Mouse (Mus musculus) hindbrain, embryonic 13.5 days (tissue): ENCODE measurements around the gene Adk. TPM values are rescaled to one million over a fixed set of nuclear protein-coding genes. Genes with fewer than 3 reads are reported as not detected.

Source experiments
- ATAC-seq: fragments of 200-750 bp; cut with Nextera tagmentation; 2 replicates; pipeline ENCODE4 v1.8.0; 2017; ENCODE audit warnings: moderate TSS enrichment; ENCODE audit not compliant: low FRiP score
- H3K27ac ChIP-seq: fragments of 300-500 bp; sonication (generic); 2 replicates; pipeline ENCODE4 v1.5.1; 2015; ENCODE audit warnings: inconsistent platforms, mild to moderate bottlenecking, moderate library complexity
- H3K27me3 ChIP-seq: fragments of 300-500 bp; sonication (generic); 2 replicates; pipeline ENCODE4 v1.6.1; 2015; ENCODE audit warnings: mild to moderate bottlenecking, inconsistent platforms
- H3K36me3 ChIP-seq: fragments of 300-500 bp; sonication (generic); 2 replicates; pipeline ENCODE4 v1.6.1; 2015; ENCODE audit warnings: mild to moderate bottlenecking, inconsistent platforms
- H3K4me1 ChIP-seq: fragments of 300-500 bp; sonication (generic); replicated peaks from 2 replicates; pipeline ENCODE4 v1.6.1; 2015; ENCODE audit warnings: inconsistent platforms
- H3K4me2 ChIP-seq: fragments of 300-500 bp; sonication (generic); 2 replicates; pipeline ENCODE4 v1.6.1; 2015; ENCODE audit warnings: inconsistent platforms, mild to moderate bottlenecking, moderate library complexity
- H3K4me3 ChIP-seq: fragments of 300-500 bp; sonication (generic); 2 replicates; pipeline ENCODE4 v1.5.1; 2015; ENCODE audit warnings: mild to moderate bottlenecking, inconsistent platforms
- H3K9ac ChIP-seq: fragments of 300-500 bp; sonication (generic); 2 replicates; pipeline ENCODE4 v1.6.1; 2015; ENCODE audit warnings: mild to moderate bottlenecking, inconsistent platforms
- H3K9me3 ChIP-seq: fragments of 300-500 bp; sonication (generic); 2 replicates; pipeline ENCODE4 v1.6.1; 2016; ENCODE audit warnings: inconsistent platforms
- WGBS: fragments of 180-500 bp; shearing (Covaris S2); methylation state at CpG from one replicate; pipeline ENCODE4 v1.1.7; 2015; 5-methylcytosine and 5-hydroxymethylcytosine counted together
- polyA plus RNA-seq: library from polyadenylated mRNA; unstranded; fragments of >200 nt; fragmentation: Nextera tagmentation; extraction: Ambion mirVana; gene quantifications from 2 replicates; pipeline ENCODE4 v1.2.1, GENCODE M21; 2015

The Adk gene
- polyA plus RNA-seq, 1 experiment from 2014 or later = 42.2 TPM

- H3K9ac ChIP-seq = no peak overlapping the region
- no peak overlapping the region for H3K4me2 ChIP-seq
- no peak for ATAC-seq
- no peaks in the 10 kb centered on the region for H3K36me3 ChIP-seq
- H3K27me3 ChIP-seq = no peaks in the 10 kb centered on the region
- WGBS = 86% methylated on average over 2 of the region's 2 CpGs
- no peak overlapping the region for H3K27ac ChIP-seq
- no peaks in the 10 kb centered on the region for H3K4me1 ChIP-seq
- H3K9me3 ChIP-seq = no peaks in the 10 kb centered on the region
- no peak overlapping the region for H3K4me3 ChIP-seq
Measured at GRCm38 (mm10) chr14:21351646-21352045, 299.3 kb downstream of the Adk start.

- Histone ChIP-seq H3K9me3 (no peaks in the 10 kb centered on the region), H3K4me3 (no peak overlapping the region), H3K9ac (no peak overlapping the region), H3K27me3 (no peaks in the 10 kb centered on the region), H3K36me3 (no peaks in the 10 kb centered on the region), H3K4me2 (no peak overlapping the region), H3K27ac (no peak overlapping the region), H3K4me1 (peaks cover 8% of the 10 kb centered on the region; the same call in 1 of the 2 replicates)
- 82% methylated on average over 1 of the region's 1 CpGs for WGBS
- no peak for ATAC-seq
Measured at GRCm38 (mm10) chr14:21356286-21356685, 303.9 kb downstream of the Adk start.

GRCm38 (mm10) chr14:21359207-21359895 lies 307.0 kb downstream of the Adk start:
- peak overlapping the region; percentile 1 for H3K27ac ChIP-seq
- no peak for ATAC-seq
- H3K9me3 ChIP-seq = no peaks in the 10 kb centered on the region
- no peaks in the 10 kb centered on the region for H3K27me3 ChIP-seq
- H3K36me3 ChIP-seq = no peaks in the 10 kb centered on the region
- 57% methylated on average over 10 of the region's 10 CpGs for WGBS
- H3K4me2 ChIP-seq = no peak overlapping the region
- H3K4me3 ChIP-seq = no peak overlapping the region
- H3K9ac ChIP-seq = no peak overlapping the region
- peaks cover 8% of the 10 kb centered on the region; the same call in 1 of the 2 replicates for H3K4me1 ChIP-seq

GRCm38 (mm10) chr14:21359896-21360525 lies 307.6 kb downstream of the Adk start:
- no peak overlapping the region for H3K9ac ChIP-seq
- 92% methylated on average over 8 of the region's 12 CpGs for WGBS
- H3K4me2 ChIP-seq = no peak overlapping the region
- H3K4me1 ChIP-seq = peaks cover 8% of the 10 kb centered on the region; the same call in 1 of the 2 replicates
- no peak for ATAC-seq
- H3K4me3 ChIP-seq = no peak overlapping the region
- 0 out of 2 replicates have a peak overlapping the region, but pooled peaks have one; percentile 1 for H3K27ac ChIP-seq
- no peaks in the 10 kb centered on the region for H3K27me3 ChIP-seq
- no peaks in the 10 kb centered on the region for H3K9me3 ChIP-seq
- no peaks in the 10 kb centered on the region for H3K36me3 ChIP-seq

GRCm38 (mm10) chr14:21367095-21367494 lies 314.7 kb downstream of the Adk start:
- no peaks in the 10 kb centered on the region for H3K36me3 ChIP-seq
- WGBS = 90% methylated on average over 2 of the region's 2 CpGs

GRCm38 (mm10) chr14:21368622-21369021 lies 316.2 kb downstream of the Adk start:
- peak overlapping the region; percentile 89 for H3K27ac ChIP-seq
- H3K4me1 ChIP-seq = peaks cover 15% of the 10 kb centered on the region
- no peaks in the 10 kb centered on the region for H3K36me3 ChIP-seq
- H3K27me3 ChIP-seq = no peaks in the 10 kb centered on the region
- no peak overlapping the region for H3K9ac ChIP-seq
- no peak for ATAC-seq
- no peak overlapping the region for H3K4me3 ChIP-seq
- H3K4me2 ChIP-seq = no peak overlapping the region
- WGBS = 22% methylated on average over 2 of the region's 2 CpGs
- no peaks in the 10 kb centered on the region for H3K9me3 ChIP-seq

More at GRCm38 (mm10) chr14:21367095-21367494, 314.7 kb downstream of the Adk start:
- Histone ChIP-seq H3K9me3 (no peaks in the 10 kb centered on the region), H3K4me3 (no peak overlapping the region), H3K4me1 (peaks cover 15% of the 10 kb centered on the region), H3K27ac (no peak overlapping the region), H3K4me2 (no peak overlapping the region), H3K9ac (no peak overlapping the region), H3K27me3 (no peaks in the 10 kb centered on the region)
- no peak for ATAC-seq

- H3K9me3 ChIP-seq = no peaks in the 10 kb centered on the region
- peak overlapping the region; percentile 34 for H3K4me2 ChIP-seq
- H3K4me1 ChIP-seq = peaks cover 15% of the 10 kb centered on the region
- H3K27me3 ChIP-seq = no peaks in the 10 kb centered on the region
- H3K9ac ChIP-seq = 0 out of 2 replicates have a peak overlapping the region, but pooled peaks have one; percentile 24
- no peak overlapping the region for H3K4me3 ChIP-seq
- H3K36me3 ChIP-seq = no peaks in the 10 kb centered on the region
- WGBS = 5% methylated on average over 5 of the region's 5 CpGs
- peak; percentile 97 for ATAC-seq
- H3K27ac ChIP-seq = peak overlapping the region; percentile 89
Measured at GRCm38 (mm10) chr14:21369127-21369526, 316.8 kb downstream of the Adk start.

GRCm38 (mm10) chr14:21371946-21372345 lies 319.6 kb downstream of the Adk start:
- no peak overlapping the region for H3K4me2 ChIP-seq
- no peak overlapping the region for H3K9ac ChIP-seq
- no peaks in the 10 kb centered on the region for H3K27me3 ChIP-seq
- H3K36me3 ChIP-seq = no peaks in the 10 kb centered on the region
- 71% methylated on average over 2 of the region's 2 CpGs for WGBS
- peaks cover 15% of the 10 kb centered on the region for H3K4me1 ChIP-seq
- H3K4me3 ChIP-seq = no peak overlapping the region
- H3K9me3 ChIP-seq = no peaks in the 10 kb centered on the region
- no peak for ATAC-seq
- H3K27ac ChIP-seq = no peak overlapping the region

GRCm38 (mm10) chr14:21372689-21373088 lies 320.3 kb downstream of the Adk start:
- Histone ChIP-seq H3K9me3 (no peaks in the 10 kb centered on the region), H3K4me3 (no peak overlapping the region), H3K9ac (no peak overlapping the region), H3K27me3 (no peaks in the 10 kb centered on the region), H3K4me1 (peaks cover 15% of the 10 kb centered on the region), H3K27ac (no peak overlapping the region), H3K4me2 (no peak overlapping the region), H3K36me3 (no peaks in the 10 kb centered on the region)
- WGBS = 81% methylated on average over 5 of the region's 5 CpGs
- no peak for ATAC-seq

GRCm38 (mm10) chr14:21383701-21384428 lies 331.5 kb downstream of the Adk start:
- H3K4me1 ChIP-seq = peaks cover 13% of the 10 kb centered on the region
- 0 out of 2 replicates have a peak overlapping the region, but pooled peaks have one; percentile 26 for H3K27ac ChIP-seq
- H3K9ac ChIP-seq = no peak overlapping the region
- H3K9me3 ChIP-seq = 0 out of 2 replicates have a peak, but pooled peaks cover 5% of the 10 kb centered on the region
- H3K4me3 ChIP-seq = no peak overlapping the region
- WGBS = 44% methylated on average over 5 of the region's 5 CpGs
- H3K4me2 ChIP-seq = no peak overlapping the region
- no peaks in the 10 kb centered on the region for H3K27me3 ChIP-seq
- ATAC-seq = peak; percentile 81
- no peaks in the 10 kb centered on the region; the same call in 1 of the 2 replicates for H3K36me3 ChIP-seq

- Histone ChIP-seq H3K4me1 (peaks cover 22% of the 10 kb centered on the region), H3K4me3 (no peak overlapping the region), H3K27ac (no peak overlapping the region), H3K9me3 (no peaks in the 10 kb centered on the region; the same call in 1 of the 2 replicates), H3K9ac (no peak overlapping the region), H3K36me3 (no peaks in the 10 kb centered on the region), H3K27me3 (no peaks in the 10 kb centered on the region), H3K4me2 (no peak overlapping the region)
- ATAC-seq = no peak
- WGBS = 96% methylated on average over 7 of the region's 7 CpGs
Measured at GRCm38 (mm10) chr14:21399506-21399905, 347.1 kb downstream of the Adk start.

- Histone ChIP-seq H3K36me3 (no peaks in the 10 kb centered on the region), H3K4me1 (peaks cover 22% of the 10 kb centered on the region), H3K9ac (no peak overlapping the region), H3K27ac (peak overlapping the region; percentile 71), H3K27me3 (no peaks in the 10 kb centered on the region; the same call in 1 of the 2 replicates), H3K9me3 (no peaks in the 10 kb centered on the region; the same call in 1 of the 2 replicates), H3K4me2 (peak overlapping the region; percentile 17; the same call in 1 of the 2 replicates), H3K4me3 (no peak overlapping the region)
- WGBS = 25% methylated on average over 8 of the region's 8 CpGs
- ATAC-seq = peak; percentile 69; the same call in 1 of the 2 replicates
Measured at GRCm38 (mm10) chr14:21402157-21402601, 349.8 kb downstream of the Adk start.
